Mouse (Mus musculus): ENCODE results near the gene Gm36245. TPM values are rescaled to one million over a fixed set of nuclear protein-coding genes. Genes with fewer than 3 reads are reported as not detected.
"Not testable (repeated sequence)": the region's sequence is repeated elsewhere in the genome, so short reads cannot be mapped to it uniquely, and the experiment has no call there.

Gene Gm36245
- not detected for total RNA-seq (2021)
- long read RNA-seq, experiment 1: 0 reads
- long read RNA-seq, experiment 2: 0 reads

GRCm38 (mm10) chr15:77598958-77599357, at the start of gene Gm36245:
Gene Gm36245, plus strand, starts transcription at chr15:77599258.
- no peak for DNase-seq

DNA sequence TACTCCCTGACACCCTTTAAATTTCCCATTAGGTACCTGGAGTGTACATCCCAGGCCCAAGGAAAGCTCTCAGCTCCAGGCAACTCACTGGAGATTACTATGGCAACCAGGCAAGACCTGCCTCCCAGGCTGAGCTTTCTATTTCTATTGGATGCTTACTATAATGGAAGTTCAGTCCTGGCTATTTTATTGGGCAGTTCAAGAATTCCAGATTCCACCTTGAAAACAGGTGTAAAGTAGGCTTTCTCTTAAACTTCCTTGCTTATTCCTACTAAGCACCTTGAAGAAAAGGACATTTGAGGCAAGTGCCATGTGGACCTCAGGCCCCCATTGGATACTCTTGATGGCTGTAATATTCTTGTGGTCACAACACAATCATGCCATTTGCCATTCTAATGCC, 37.3 kb upstream of the Gm36245 start, which contains the start of gene 1700025B11Rik:
Gene 1700025B11Rik (minus strand): TSS at position 101 of the 400 bp plus-strand sequence.
- DNase-seq: no peak

- no peak for DNase-seq
Measured at GRCm38 (mm10) chr15:77563219-77563618, 35.8 kb upstream of the Gm36245 start.

DNA sequence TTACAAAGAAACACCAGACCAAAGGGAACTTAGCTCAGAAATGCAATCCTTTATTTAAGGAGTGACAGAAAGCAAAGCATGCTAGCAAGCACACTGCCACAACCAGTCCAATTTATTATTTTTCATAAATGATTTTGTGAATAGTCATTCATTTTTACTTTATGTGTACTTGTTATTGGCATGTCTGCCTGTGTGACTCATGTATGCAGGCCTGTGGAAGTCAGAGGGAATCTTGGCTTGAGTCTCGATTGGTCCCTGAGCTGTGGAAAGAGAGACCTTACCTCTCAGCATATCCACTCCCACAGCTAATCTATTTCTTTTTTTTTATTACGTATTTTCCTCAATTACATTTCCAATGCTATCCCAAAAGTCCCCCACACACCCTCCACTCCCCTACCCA, 20.3 kb upstream of the Gm36245 start:
- no peak for DNase-seq

DNA sequence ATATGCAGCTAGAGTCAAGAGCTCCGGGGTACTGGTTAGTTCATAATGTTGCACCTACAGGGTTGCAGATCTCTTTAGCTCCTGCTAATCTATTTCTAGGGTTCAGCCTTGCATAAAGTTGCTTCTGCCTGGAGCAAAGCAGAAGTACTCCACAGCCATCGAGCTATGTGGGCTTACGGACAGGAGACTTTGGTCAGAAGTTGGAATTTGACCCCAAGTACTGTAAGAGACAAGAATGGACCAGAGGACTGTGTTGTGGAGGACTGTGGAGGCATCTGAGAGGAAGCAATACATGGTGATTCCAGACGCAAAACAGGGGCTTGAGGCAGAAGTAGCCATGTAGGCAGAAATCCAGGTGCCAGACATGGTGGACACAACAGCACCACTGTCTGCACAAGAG, 19.7 kb upstream of the Gm36245 start:
- no peak for DNase-seq

GRCm38 (mm10) chr15:77581681-77582080, 17.4 kb upstream of the Gm36245 start:
- DNase-seq: peak; percentile 12 to 27

DNA sequence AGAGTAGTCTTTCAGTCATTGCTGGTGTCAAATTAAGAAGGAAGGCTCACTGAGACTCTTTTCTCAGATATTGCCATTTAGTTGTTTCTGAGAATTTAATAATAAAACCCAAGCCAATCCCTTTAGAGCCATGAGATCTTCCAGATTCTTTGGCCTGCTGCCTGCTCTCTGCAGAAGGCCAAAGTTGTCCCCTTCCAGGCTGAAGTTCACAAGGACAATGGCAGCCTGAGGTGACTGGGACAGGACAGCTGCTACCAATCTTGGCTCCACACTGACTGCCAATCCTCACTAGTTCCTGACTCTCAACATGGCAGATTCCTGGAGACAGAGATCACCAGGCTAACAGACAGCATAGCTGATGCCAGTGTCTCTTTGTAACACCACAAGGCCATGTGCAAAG, 12.0 kb upstream of the Gm36245 start:
- peak; percentile 36 to 37 for DNase-seq

DNA sequence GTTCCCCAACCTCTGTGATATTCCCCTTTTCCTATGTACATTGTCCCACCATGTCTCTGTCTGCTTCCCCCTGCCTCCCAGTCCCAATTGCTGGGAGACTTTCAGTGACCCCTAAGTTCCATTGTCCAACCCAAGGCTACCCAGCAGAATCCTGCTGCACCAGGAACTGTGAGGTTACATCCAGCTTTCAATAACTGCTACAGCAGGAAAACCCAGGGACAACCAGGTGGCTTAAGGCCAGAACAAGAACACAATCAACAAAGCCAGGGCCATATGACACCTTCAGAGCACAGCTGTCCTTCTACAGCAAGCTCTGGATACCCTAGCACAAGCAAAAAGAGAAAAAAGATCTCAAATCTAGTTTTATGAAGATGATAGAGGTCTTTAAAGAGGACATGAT, 10.1 kb upstream of the Gm36245 start:
- no peak for DNase-seq

GRCm38 (mm10) chr15:77590881-77591280, 8.2 kb upstream of the Gm36245 start:
- no peak for DNase-seq

- DNase-seq: no peak
Measured at GRCm38 (mm10) chr15:77593557-77593956, 5.5 kb upstream of the Gm36245 start.

GRCm38 (mm10) chr15:77595961-77596360, 3.1 kb upstream of the Gm36245 start, which contains the start of gene Apol10b:
Gene Apol10b, minus strand, starts transcription at chr15:77596125.
- DNase-seq: no peak

- DNase-seq: peak; percentile 3 to 24
Measured at GRCm38 (mm10) chr15:77598429-77598828, 629 bp upstream of the Gm36245 start.

- DNase-seq: no peak
Measured at GRCm38 (mm10) chr15:77606069-77606468, 7.0 kb downstream of the Gm36245 start.

DNA sequence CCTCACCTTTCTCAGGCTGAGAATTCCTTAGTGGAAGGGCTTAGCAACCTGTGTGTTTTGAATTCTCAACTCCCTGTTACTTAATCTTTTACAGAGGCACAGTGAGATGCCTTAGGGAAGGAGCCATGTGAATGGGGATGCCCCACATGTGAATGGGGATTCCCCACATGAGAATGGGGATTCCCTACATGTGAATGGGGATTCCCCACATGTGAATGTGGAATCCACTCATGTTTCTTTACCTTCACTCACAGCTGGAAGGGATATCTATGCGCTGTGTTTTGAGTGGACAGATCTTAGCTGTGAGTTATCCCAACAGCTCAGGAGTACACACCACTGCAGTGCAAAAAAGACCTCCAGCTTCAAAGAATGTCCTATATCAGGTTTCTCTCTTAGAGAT, 25.7 kb downstream of the Gm36245 start:
- no peak for DNase-seq

GRCm38 (mm10) chr15:77626471-77626870, 27.4 kb downstream of the Gm36245 start:
- not testable (repeated sequence) for DNase-seq

DNA sequence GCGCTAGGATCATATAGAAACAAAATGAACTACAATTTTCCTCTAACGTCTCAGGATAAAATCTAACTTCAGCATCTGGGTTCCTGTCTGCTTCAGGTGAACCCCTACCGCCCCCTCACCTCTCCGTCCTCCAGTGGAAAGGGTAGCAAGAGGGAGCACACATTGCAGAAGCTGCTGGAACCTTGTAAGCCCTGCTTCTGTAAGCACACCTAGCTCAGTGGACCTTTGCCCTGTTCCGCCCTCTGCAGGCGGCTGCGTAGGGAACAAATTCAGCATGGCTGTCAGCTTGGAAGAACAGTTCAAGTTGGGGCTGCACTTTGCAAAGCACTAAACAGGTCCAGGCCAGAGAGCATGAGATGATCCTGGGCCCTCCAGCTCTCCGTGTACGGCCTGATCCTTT, 29.6 kb downstream of the Gm36245 start:
- DNase-seq: not testable (repeated sequence)

DNA sequence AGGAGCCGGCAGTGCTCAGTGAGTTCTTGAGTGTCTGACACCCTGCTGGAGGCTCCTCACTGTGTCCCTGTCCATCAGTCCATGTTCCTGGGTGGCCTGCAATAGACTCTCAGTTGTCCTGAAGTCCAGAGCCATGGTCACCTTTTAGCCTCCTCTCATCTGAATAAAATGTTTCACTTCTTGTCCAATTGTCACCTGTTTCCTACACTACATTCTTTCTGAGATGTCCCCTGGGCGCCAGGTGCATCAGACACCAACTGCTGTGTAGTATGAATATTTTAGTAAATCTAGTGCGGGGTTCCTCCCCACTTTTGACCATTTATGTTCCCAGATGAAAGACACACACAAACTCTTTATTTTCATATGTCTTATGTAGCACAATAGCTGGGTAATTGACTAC, 30.8 kb downstream of the Gm36245 start:
- not testable (repeated sequence) for DNase-seq

DNA sequence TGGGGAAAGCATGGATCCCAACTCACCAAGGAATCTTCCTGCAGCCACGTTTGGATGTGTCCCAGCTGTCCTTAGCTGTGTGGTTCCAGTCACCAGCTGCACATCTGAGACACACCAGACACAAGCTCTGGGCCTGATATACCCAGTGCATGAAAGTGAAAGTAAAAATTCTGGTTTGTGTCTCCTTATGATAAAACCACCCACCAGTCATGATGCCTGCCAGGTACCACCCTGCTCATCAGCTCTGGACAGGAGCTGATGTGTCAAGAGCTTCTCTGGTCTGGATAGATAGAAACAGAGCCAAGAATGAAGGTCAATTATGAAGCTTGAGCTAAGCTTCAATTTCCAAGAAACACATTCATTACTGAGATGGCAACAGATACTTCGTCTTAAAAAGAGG, 44.1 kb downstream of the Gm36245 start, which contains the start of gene Apol11b:
Gene Apol11b (minus strand): TSS at position 111 of the 400 bp plus-strand sequence.
- not testable (repeated sequence) for DNase-seq

DNA sequence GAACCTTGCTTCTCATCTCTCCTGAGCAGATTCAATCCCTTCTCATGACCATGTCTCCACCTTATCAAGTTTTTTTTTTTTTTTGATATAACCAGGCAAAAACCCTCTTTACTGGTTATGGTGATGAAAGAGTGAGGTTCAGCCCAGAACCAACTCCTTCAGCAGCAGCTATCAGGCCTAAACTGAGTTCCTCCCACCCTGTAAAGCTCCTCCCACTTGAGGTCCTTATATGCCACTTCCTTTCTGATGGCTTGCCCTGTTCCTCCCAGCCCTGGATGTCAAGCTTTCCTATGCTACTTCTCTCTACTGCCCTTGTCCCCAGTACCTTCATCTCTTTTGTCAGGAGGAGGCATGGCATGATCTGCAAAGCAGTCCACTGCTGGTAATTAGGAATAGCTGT, 52.1 kb downstream of the Gm36245 start:
- DNase-seq: not testable (repeated sequence)

Other genes with a start within 250 kb of the Gm36245 start
- gene Apol7a, start 200.1 kb upstream of the Gm36245 start, total RNA-seq (2021): not detected
- gene Apol9a, start 188.1 kb upstream of the Gm36245 start, total RNA-seq (2021): 1 to 10 TPM; 1.7 to 2.0 TPM
- gene Apol7b, start 151.8 kb upstream of the Gm36245 start, total RNA-seq (2021): not detected
- under 1 TPM in 1 of 2 experiments, not detected in 1; 0.10 TPM for gene Apol10a, start 122.2 kb upstream of the Gm36245 start, total RNA-seq (2021)
- gene Apol11a, start 91.0 kb upstream of the Gm36245 start, total RNA-seq (2021): not detected
- not detected for gene Apol7c, start 65.9 kb upstream of the Gm36245 start, total RNA-seq (2021)
- not detected for gene 1700025B11Rik, start 37.4 kb upstream of the Gm36245 start, total RNA-seq (2021)
- gene Apol10b, start 3.1 kb upstream of the Gm36245 start, total RNA-seq (2021): under 1 TPM; 0.20 to 0.26 TPM
- under 1 TPM; 0.33 to 0.83 TPM for gene Apol11b, start 44.0 kb downstream of the Gm36245 start, total RNA-seq (2021)
- not detected for gene Apol7e, start 99.6 kb downstream of the Gm36245 start, total RNA-seq (2021)
- gene Apol9b, start 129.8 kb downstream of the Gm36245 start, total RNA-seq (2021): 1 to 10 TPM; 1.1 to 1.2 TPM
- gene Apol8, start 157.7 kb downstream of the Gm36245 start, total RNA-seq (2021): not detected
- gene Myh9, start 242.9 kb downstream of the Gm36245 start, total RNA-seq (2021): 100 to 1,000 TPM; 309 to 387 TPM